Mouse (Mus musculus): Measurements from ENCODE around the gene Sirt7.

- TF ChIP-seq POLR2AphosphoS5 (IDR thresholded peaks at IDR 0.05; ENCODE audit: insufficient replicate concordance, low read depth, low read length) (no peak), CTCF (IDR thresholded peaks at IDR 0.05; ENCODE audit: low read depth, low read length) (no peak)
Measured at GRCm38 (mm10) chr11:120615606-120616203, 9.3 kb downstream of the Sirt7 start.
